Mouse (Mus musculus) midbrain, postnatal 0 days (tissue): ENCODE measurements at regions not wholly inside any gene's neighbourhood (a gene's known extent, or its start where the extent isn't known, plus 50 kb on each side); places are given as distances from the start of the nearest gene placed in this dataset.

Source experiments
- ATAC-seq: fragments of 200-750 bp; cut with Nextera tagmentation; 2 replicates; pipeline ENCODE4 v1.8.0; 2017; ENCODE audit warnings: moderate number of reproducible peaks, mild to moderate bottlenecking, moderate TSS enrichment, moderate library complexity; ENCODE audit not compliant: low FRiP score
- DNase-seq: peaks from one replicate; pipeline ENCODE4 v3.0.0-alpha.2; 2015; ENCODE audit warnings: low spot score
- H3K27ac ChIP-seq: fragments of 300-500 bp; sonication (generic); 2 replicates; pipeline ENCODE4 v1.5.1; 2014; ENCODE audit warnings: low read depth, mild to moderate bottlenecking, low read length, mixed read lengths
- H3K27me3 ChIP-seq: fragments of 300-500 bp; sonication (generic); 2 replicates; pipeline ENCODE4 v1.6.1; 2014; ENCODE audit warnings: low read length, control low read depth, mixed read lengths; ENCODE audit not compliant: insufficient read depth
- H3K36me3 ChIP-seq: fragments of 300-500 bp; sonication (generic); 2 replicates; pipeline ENCODE4 v1.6.1; 2014; ENCODE audit warnings: low read length, control low read depth, mixed read lengths; ENCODE audit not compliant: insufficient read depth
- H3K4me1 ChIP-seq: fragments of 300-500 bp; sonication (generic); 2 replicates; pipeline ENCODE4 v1.6.1; 2014; ENCODE audit warnings: mild to moderate bottlenecking, control low read depth, antibody characterized with exemption, low read length, mixed read lengths; ENCODE audit not compliant: insufficient read depth
- H3K4me2 ChIP-seq: fragments of 300-500 bp; sonication (generic); 2 replicates; pipeline ENCODE4 v1.6.1; 2014; ENCODE audit warnings: low read depth, mild to moderate bottlenecking, low read length, mixed read lengths; ENCODE audit not compliant: poor library complexity, severe bottlenecking
- H3K4me3 ChIP-seq: fragments of 300-500 bp; sonication (generic); 2 replicates; pipeline ENCODE4 v1.5.1; 2014; ENCODE audit warnings: low read depth, mild to moderate bottlenecking, low read length, moderate library complexity
- H3K9ac ChIP-seq: fragments of 300-500 bp; sonication (generic); replicated peaks from 2 replicates; pipeline ENCODE4 v1.6.1; 2014; ENCODE audit warnings: mild to moderate bottlenecking, low read length, moderate library complexity, mixed read lengths; ENCODE audit not compliant: poor library complexity, severe bottlenecking
- H3K9me3 ChIP-seq: fragments of 300-500 bp; sonication (generic); 2 replicates; pipeline ENCODE4 v1.6.1; 2016; ENCODE audit warnings: low read length, control low read depth
- CTCF ChIP-seq: IDR thresholded peaks from 2 replicates; pipeline ENCODE4 v1.5.1; 2016; ENCODE audit warnings: antibody characterized with exemption, mild to moderate bottlenecking
- WGBS: fragments of 180-500 bp; shearing (Covaris S2); extraction: QIAGEN DNeasy Blood & Tissue Kit; methylation state at CpG from one replicate; pipeline ENCODE4 v1.1.7; 2014; 5-methylcytosine and 5-hydroxymethylcytosine counted together

GRCm38 (mm10) chr2:78651549-78651948 is 216.4 kb upstream of the Ube2e3 start:
- H3K9me3 ChIP-seq = no peaks in the 10 kb centered on the region
- no peak overlapping the region for H3K4me2 ChIP-seq
- no peak overlapping the region for H3K4me3 ChIP-seq
- H3K4me1 ChIP-seq = no peaks in the 10 kb centered on the region
- H3K9ac ChIP-seq = no peak overlapping the region
- ATAC-seq (no peak), DNase-seq (no peak)
- WGBS = 43% methylated on average over 2 of the region's 2 CpGs
- no peak overlapping the region for H3K27ac ChIP-seq
- TF ChIP-seq CTCF = no peak
- H3K36me3 ChIP-seq = no peaks in the 10 kb centered on the region
- H3K27me3 ChIP-seq = no peaks in the 10 kb centered on the region

GRCm38 (mm10) chr2:78640361-78640760 is 227.6 kb upstream of the Ube2e3 start:
- no peak for ATAC-seq
- Histone ChIP-seq H3K4me1 (no peaks in the 10 kb centered on the region), H3K27me3 (no peaks in the 10 kb centered on the region), H3K36me3 (no peaks in the 10 kb centered on the region), H3K27ac (no peak overlapping the region), H3K9ac (no peak overlapping the region), H3K4me3 (no peak overlapping the region), H3K4me2 (no peak overlapping the region), H3K9me3 (no peaks in the 10 kb centered on the region)
- no peak for TF ChIP-seq CTCF
- DNase-seq = no peak
- WGBS = 80% methylated on average over 6 of the region's 6 CpGs

- WGBS = 74% methylated on average over 4 of the region's 4 CpGs
- Histone ChIP-seq H3K36me3 (no peaks in the 10 kb centered on the region), H3K4me3 (no peak overlapping the region), H3K4me2 (no peak overlapping the region), H3K9ac (no peak overlapping the region), H3K4me1 (no peaks in the 10 kb centered on the region), H3K9me3 (no peaks in the 10 kb centered on the region), H3K27ac (no peak overlapping the region), H3K27me3 (no peaks in the 10 kb centered on the region)
- no peak for TF ChIP-seq CTCF
- no peak for ATAC-seq
- no peak for DNase-seq
Measured at GRCm38 (mm10) chr2:78625264-78625663, 242.7 kb upstream of the Ube2e3 start.

- Histone ChIP-seq H3K4me1 (no peaks in the 10 kb centered on the region), H3K9ac (no peak overlapping the region), H3K4me3 (no peak overlapping the region), H3K27me3 (no peaks in the 10 kb centered on the region), H3K36me3 (no peaks in the 10 kb centered on the region), H3K4me2 (no peak overlapping the region), H3K9me3 (no peaks in the 10 kb centered on the region), H3K27ac (no peak overlapping the region)
- TF ChIP-seq CTCF = no peak
- ATAC-seq (no peak), DNase-seq (peak; percentile 33)
Measured at GRCm38 (mm10) chr2:78606388-78606787, 261.5 kb upstream of the Ube2e3 start.

GRCm38 (mm10) chr2:78600753-78601152 is 267.2 kb upstream of the Ube2e3 start:
- H3K27me3 ChIP-seq = no peaks in the 10 kb centered on the region
- TF ChIP-seq CTCF = no peak
- ATAC-seq (no peak), DNase-seq (no peak)
- H3K9me3 ChIP-seq = no peaks in the 10 kb centered on the region
- no peak overlapping the region for H3K9ac ChIP-seq
- H3K4me3 ChIP-seq = no peak overlapping the region
- no peaks in the 10 kb centered on the region for H3K36me3 ChIP-seq
- H3K27ac ChIP-seq = no peak overlapping the region
- no peaks in the 10 kb centered on the region for H3K4me1 ChIP-seq
- no peak overlapping the region for H3K4me2 ChIP-seq
- WGBS = 73% methylated on average over 2 of the region's 2 CpGs

- no peak overlapping the region for H3K4me3 ChIP-seq
- ATAC-seq (no peak), DNase-seq (no peak)
- no peak overlapping the region for H3K4me2 ChIP-seq
- TF ChIP-seq CTCF = no peak
- WGBS = 92% methylated on average over 8 of the region's 8 CpGs
- H3K9ac ChIP-seq = no peak overlapping the region
- no peak overlapping the region for H3K27ac ChIP-seq
- no peaks in the 10 kb centered on the region for H3K4me1 ChIP-seq
- H3K27me3 ChIP-seq = no peaks in the 10 kb centered on the region
- no peaks in the 10 kb centered on the region for H3K9me3 ChIP-seq
- no peaks in the 10 kb centered on the region for H3K36me3 ChIP-seq
Measured at GRCm38 (mm10) chr2:78598039-78598438, 269.9 kb upstream of the Ube2e3 start.

- WGBS = 77% methylated on average over 2 of the region's 2 CpGs
- H3K4me2 ChIP-seq = no peak overlapping the region
- ATAC-seq (no peak), DNase-seq (no peak)
- no peaks in the 10 kb centered on the region for H3K4me1 ChIP-seq
- H3K9ac ChIP-seq = no peak overlapping the region
- TF ChIP-seq CTCF = no peak
- H3K4me3 ChIP-seq = no peak overlapping the region
- no peaks in the 10 kb centered on the region for H3K27me3 ChIP-seq
- H3K27ac ChIP-seq = no peak overlapping the region
- no peaks in the 10 kb centered on the region for H3K36me3 ChIP-seq
- H3K9me3 ChIP-seq = no peaks in the 10 kb centered on the region
Measured at GRCm38 (mm10) chr2:78596251-78596650, 271.7 kb upstream of the Ube2e3 start.
